Mouse (Mus musculus) liver, adult 2 months (tissue): ENCODE measurements around the gene Rtraf.

Experiments
- CTCF ChIP-seq: fragments of 200-500 bp; IDR thresholded peaks from 2 replicates; pipeline ENCODE4 v1.5.1; 2011; ENCODE audit warnings: low read depth, low read length, control low read depth
- POLR2A ChIP-seq: fragments of 200-500 bp; IDR thresholded peaks from 2 replicates; pipeline ENCODE4 v1.6.1; 2011; ENCODE audit warnings: low read length, control low read depth; ENCODE audit not compliant: insufficient read depth; ENCODE audit errors: extremely low read depth

DNA sequence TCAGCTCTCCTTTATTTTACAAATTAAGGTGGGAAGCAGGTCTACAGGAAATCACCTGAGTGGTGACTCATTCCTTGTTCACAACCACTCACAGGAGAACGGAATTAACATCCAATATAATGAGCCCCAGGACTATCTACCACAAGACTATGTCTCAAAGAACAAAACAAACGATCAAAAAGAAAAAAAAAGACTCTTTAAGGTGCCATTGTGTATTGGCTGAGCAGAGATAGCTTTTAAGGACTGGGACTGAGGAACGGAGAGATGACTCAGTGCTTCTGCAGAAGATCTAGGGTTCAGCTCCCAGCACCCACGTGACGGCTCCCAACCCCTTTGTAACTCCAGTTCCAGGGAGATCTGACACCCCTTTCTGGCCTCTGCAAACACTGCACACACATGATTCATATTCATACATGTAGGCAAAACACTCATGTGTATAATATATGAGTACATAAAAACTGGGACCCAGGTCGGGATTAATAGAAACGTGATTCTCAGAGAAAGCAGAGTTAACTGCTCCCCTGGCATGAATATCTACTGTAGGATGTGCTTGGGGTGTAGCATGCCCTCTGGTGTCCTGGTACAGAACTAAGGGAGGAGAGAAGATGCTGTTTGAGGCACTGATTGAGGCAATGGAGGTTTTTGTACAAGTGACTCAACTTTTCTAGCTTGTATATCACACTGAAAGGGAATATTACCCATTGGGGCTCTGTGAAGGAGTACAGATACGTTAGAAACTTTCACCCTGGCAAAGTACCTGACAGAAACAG lies 37.9 kb upstream of the Rtraf start:
- TF ChIP-seq POLR2A: no peak
- TF ChIP-seq CTCF: no peak
